Mouse (Mus musculus): ENCODE measurements around the gene Akr1d1. TPM values are rescaled to one million over a fixed set of nuclear protein-coding genes. Genes with fewer than 3 reads are reported as not detected.

Akr1d1 gene
- total RNA-seq, 2 experiments from 2014 or later: not detected

GRCm38 (mm10) chr6:37567363-37567762 lies 37.4 kb downstream of the Akr1d1 start:
- no peak for DNase-seq

GRCm38 (mm10) chr6:37571939-37572338 lies 42.0 kb downstream of the Akr1d1 start:
- no peak for DNase-seq

GRCm38 (mm10) chr6:37572935-37573334 lies 43.0 kb downstream of the Akr1d1 start:
- DNase-seq: no peak

- no peak for DNase-seq
These were observed 50.5 kb downstream of the Akr1d1 start for GRCm38 (mm10) chr6:37580476-37580875.

- DNase-seq: peak; percentile 76
These were observed 59.5 kb downstream of the Akr1d1 start for GRCm38 (mm10) chr6:37589340-37589962.

GRCm38 (mm10) chr6:37590800-37591199 lies 60.8 kb downstream of the Akr1d1 start:
- no peak for DNase-seq

- DNase-seq: peak; percentile 65
These were observed 62.4 kb downstream of the Akr1d1 start for GRCm38 (mm10) chr6:37592101-37593032.

- no peak for DNase-seq
These were observed 63.0 kb downstream of the Akr1d1 start for GRCm38 (mm10) chr6:37593033-37593374.

- no peak for DNase-seq
These were observed 63.6 kb downstream of the Akr1d1 start for GRCm38 (mm10) chr6:37593551-37594089.

- no peak for DNase-seq
These were observed 67.1 kb downstream of the Akr1d1 start for GRCm38 (mm10) chr6:37597088-37597487.

GRCm38 (mm10) chr6:37598033-37598432 lies 68.1 kb downstream of the Akr1d1 start:
- DNase-seq: no peak

- DNase-seq: no peak
These were observed 71.1 kb downstream of the Akr1d1 start for GRCm38 (mm10) chr6:37600976-37601498.

- no peak for DNase-seq
These were observed 73.1 kb downstream of the Akr1d1 start for GRCm38 (mm10) chr6:37602857-37603765.

- DNase-seq: no peak
These were observed 74.4 kb downstream of the Akr1d1 start for GRCm38 (mm10) chr6:37604178-37604883.

- no peak for DNase-seq
These were observed 74.9 kb downstream of the Akr1d1 start for GRCm38 (mm10) chr6:37604884-37605269.

- no peak for DNase-seq
These were observed 77.7 kb downstream of the Akr1d1 start for GRCm38 (mm10) chr6:37607511-37608289.

- DNase-seq: no peak
These were observed 82.8 kb downstream of the Akr1d1 start for GRCm38 (mm10) chr6:37612603-37613284.

GRCm38 (mm10) chr6:37615490-37615889 lies 85.5 kb downstream of the Akr1d1 start:
- no peak for DNase-seq

GRCm38 (mm10) chr6:37616136-37616535 lies 86.2 kb downstream of the Akr1d1 start:
- no peak for DNase-seq

- no peak for DNase-seq
These were observed 87.5 kb downstream of the Akr1d1 start for GRCm38 (mm10) chr6:37617431-37618011.
